Mouse (Mus musculus) E14TG2a.4 (cell line): ENCODE results near the gene Tubgcp2.
A peak's percentile ranks its signal among the peaks of the same experiment; 100 is the strongest.

Source experiments
- H3K27me3 ChIP-seq: 2 replicates; pipeline ENCODE4 v1.6.1; 2014; ENCODE audit warnings: low read length, control low read depth; ENCODE audit not compliant: insufficient read depth
- H3K36me3 ChIP-seq: 2 replicates; pipeline ENCODE4 v1.6.1; 2014; ENCODE audit warnings: low read length, control low read depth; ENCODE audit not compliant: insufficient read depth
- H3K4me1 ChIP-seq: replicated peaks from 2 replicates; pipeline ENCODE4 v1.6.1; 2014; ENCODE audit warnings: low read depth, low read length, control low read depth
- H3K4me3 ChIP-seq: replicated peaks from 2 replicates; pipeline ENCODE4 v1.5.1; 2014; ENCODE audit warnings: mild to moderate bottlenecking, low read length
- H3K9me3 ChIP-seq: 2 replicates; pipeline ENCODE4 v1.6.1; 2014; ENCODE audit warnings: low read length, control low read depth
- CTCF ChIP-seq: conservative IDR thresholded peaks from 2 replicates; pipeline ENCODE4 v1.5.1; 2014; ENCODE audit warnings: low read length
- NANOG ChIP-seq: IDR thresholded peaks from 2 replicates; pipeline ENCODE4 v1.6.1; 2014; ENCODE audit warnings: borderline replicate concordance, low read length, mixed read lengths
- POU5F1 ChIP-seq: IDR thresholded peaks from 2 replicates; pipeline ENCODE4 v1.6.1; 2014; ENCODE audit warnings: low read length, borderline replicate concordance

The Tubgcp2 gene

DNA sequence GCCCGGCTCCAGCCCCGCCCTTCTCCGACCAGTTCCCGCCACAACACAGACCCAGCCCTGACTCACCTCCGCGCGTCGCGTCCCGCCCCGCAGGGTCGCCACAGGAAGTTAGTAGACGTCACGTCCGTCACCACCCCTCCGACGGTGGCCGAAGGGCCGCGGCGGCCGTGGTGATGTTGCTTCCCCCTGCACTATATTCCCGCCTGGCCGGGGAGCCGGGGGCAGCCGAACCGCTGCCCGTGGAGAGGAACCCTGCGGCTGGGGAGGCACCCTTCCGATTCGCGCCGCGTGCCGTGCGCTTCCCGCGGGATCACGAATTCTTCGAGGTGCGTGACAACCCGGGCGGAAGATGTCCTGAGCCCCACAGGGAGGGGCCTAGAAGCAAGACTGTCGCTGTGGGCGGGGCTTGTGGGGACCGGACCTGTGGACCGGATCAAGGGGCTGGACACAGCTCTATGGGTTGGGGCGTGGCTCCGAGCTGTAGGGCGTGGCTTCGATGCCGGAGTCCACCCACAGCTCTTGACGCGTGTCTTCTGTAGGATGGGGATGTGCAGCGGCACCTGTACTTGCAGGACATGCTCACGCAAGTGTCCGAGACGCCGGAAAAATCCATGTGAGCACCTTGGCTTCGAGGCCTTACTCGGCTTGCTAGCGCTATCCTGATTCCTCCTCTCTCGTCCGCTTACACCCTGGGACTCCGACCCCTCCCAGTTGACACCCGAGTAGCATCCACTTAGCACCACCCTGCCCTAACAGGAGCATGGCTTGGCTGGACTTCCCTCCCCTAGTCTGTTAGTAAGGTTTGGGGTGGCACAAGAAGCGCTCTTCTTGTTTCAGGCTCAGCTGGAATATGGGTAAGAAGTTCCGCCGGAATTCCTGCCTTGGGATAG lies at the start of gene Tubgcp2, which contains the start of gene Zfp511:
Gene Tubgcp2 (minus strand): TSS at position 389 of the 890 bp plus-strand sequence.
Gene Zfp511 (plus strand): TSS at position 111 of the 890 bp plus-strand sequence.
- peaks cover 24% of the 10 kb centered on the region for H3K4me1 ChIP-seq
- peaks cover 72% of the 10 kb centered on the region for H3K36me3 ChIP-seq
- TF ChIP-seq NANOG (no peak), CTCF (no peak), POU5F1 (no peak)
- H3K9me3 ChIP-seq: peaks cover 22% of the 10 kb centered on the region; the same call in 1 of the 2 replicates
- no peaks in the 10 kb centered on the region for H3K27me3 ChIP-seq
- peak within 1 kb of the TSS; percentile 95 for H3K4me3 ChIP-seq

DNA sequence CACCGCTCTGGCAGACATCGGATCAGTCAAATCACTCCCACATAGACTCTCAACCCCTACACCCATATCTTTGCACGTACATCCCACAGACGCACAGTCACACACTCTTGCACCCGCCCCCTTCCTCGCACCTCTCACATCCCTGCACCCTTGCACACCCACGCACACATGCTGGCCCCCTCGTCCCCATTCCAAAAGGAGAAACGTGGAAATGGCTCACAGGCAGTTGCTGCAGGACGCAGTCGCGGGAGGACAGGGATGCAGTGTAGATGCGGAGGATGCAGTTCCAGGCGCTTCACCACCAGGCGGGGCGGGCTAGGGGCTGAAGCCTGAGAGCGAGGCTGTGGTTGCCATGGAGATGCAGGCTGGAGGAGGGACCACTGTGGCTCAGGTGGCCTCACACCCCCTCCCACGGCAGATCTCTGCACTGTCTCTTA lies 45.8 kb upstream of the Tubgcp2 start, which contains the start of gene Caly:
Gene Caly (minus strand): TSS at position 307 of the 437 bp plus-strand sequence.
- Histone ChIP-seq H3K27me3 (peaks cover 34% of the 10 kb centered on the region), H3K9me3 (no peaks in the 10 kb centered on the region), H3K4me1 (peaks cover 48% of the 10 kb centered on the region), H3K36me3 (no peaks in the 10 kb centered on the region), H3K4me3 (0 out of 2 replicates have a peak within 1 kb of the TSS, but pooled peaks have one; percentile 26)
- TF ChIP-seq POU5F1: no peak
- TF ChIP-seq CTCF: peak; percentile 42

DNA sequence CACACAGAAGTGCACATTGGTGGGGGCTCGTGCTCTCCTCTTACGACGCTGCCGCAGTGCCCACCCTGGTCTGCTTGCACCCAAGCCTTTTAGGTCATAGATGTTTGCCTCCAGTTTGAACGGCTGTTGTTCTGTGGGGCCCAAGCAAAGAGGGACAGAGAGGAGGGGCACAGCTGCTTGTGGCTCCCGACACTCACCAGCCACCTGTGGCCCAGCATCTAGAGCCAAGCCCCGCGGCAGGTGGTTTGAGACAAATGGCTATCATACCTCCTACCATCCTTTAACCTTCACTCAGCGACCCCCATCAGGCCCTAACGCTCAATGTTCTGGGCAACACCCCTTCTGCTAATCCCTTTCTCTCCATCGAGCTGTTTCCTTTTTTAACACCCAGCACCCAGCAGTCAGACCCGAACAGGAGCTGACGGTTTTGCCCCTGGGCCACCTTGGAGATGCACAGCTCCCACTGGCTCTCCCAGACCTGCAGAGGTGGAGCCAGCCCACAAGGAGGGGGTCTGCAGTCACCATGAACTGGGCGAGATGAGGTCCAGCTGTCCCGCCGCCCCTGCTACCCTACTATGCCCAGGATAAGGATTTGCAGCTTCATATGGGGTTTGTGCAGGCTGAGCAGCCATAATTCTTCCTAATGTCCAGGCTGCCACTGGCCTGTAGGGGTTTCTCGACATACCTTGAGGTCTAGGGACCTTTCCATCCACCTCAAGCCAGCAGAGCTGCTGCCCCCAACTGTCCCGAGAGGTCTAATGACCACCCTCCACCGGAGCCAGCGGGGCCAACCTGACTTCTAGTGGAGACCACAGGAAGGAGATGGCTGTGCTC lies 45.2 kb upstream of the Tubgcp2 start:
- no peaks in the 10 kb centered on the region for H3K36me3 ChIP-seq
- H3K4me3 ChIP-seq: 0 out of 2 replicates have a peak overlapping the region, but pooled peaks have one; percentile 26
- H3K27me3 ChIP-seq: peaks cover 34% of the 10 kb centered on the region
- peaks cover 50% of the 10 kb centered on the region for H3K4me1 ChIP-seq
- TF ChIP-seq CTCF (no peak), POU5F1 (no peak), NANOG (no peak)
- no peaks in the 10 kb centered on the region for H3K9me3 ChIP-seq

DNA sequence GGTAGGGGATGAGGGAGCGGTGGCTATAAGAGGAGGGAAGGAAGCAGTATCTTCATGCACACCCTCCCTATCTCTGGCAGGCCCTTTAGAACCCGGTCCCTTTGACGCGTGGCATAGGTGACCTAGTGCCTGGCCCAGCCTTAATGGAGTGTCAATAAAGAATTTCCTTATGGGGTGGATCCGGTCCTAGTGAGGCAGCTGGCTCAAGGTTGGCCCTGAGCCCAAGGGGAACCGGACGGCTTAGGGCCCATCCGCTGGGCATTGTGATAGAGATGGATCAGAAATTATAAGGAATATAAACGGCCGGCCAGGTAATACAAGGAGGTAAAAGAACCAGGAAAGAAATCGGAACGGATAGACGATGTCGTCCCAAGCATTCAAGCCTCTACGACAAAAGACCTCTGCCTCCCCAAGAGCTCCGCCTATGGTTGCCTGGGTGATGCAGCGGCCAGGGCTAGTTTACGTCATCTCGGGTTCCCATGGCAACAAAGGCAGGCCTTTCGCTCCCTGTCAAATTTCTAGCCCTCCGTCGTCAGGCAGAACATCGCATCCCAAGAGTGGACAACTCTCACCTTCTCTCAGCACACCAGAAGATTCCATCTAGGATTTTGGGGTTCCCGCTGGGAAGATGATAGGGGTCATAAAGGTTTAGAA lies 44.2 kb upstream of the Tubgcp2 start:
- Histone ChIP-seq H3K27me3 (peaks cover 34% of the 10 kb centered on the region), H3K9me3 (no peaks in the 10 kb centered on the region), H3K36me3 (no peaks in the 10 kb centered on the region), H3K4me1 (peaks cover 52% of the 10 kb centered on the region), H3K4me3 (0 out of 2 replicates have a peak overlapping the region, but pooled peaks have one; percentile 24)
- TF ChIP-seq POU5F1 (no peak), CTCF (no peak), NANOG (no peak)

DNA sequence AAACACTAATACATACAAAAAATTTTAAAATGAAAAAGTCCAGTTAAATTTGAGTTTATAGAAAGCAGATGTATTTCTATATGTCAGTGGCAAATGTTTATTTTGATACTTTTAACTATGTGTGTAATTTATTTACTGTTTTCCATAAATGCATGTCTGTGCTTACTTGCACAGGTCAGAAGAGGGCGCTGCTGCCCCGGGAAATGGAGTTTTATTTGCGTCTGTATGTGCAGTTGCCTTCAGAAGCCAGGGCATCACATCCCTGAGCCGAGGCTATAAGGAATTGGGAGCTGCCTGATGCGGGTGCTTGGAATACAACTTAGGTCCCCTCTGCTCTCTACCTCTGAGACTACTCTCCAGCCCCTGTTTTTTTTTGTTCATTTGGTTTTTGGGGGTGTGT lies 42.2 kb upstream of the Tubgcp2 start:
- peak; percentile 81 for TF ChIP-seq CTCF
- no peak for TF ChIP-seq POU5F1
- no peak for TF ChIP-seq NANOG
- no peak overlapping the region for H3K4me3 ChIP-seq
- peaks cover 52% of the 10 kb centered on the region for H3K4me1 ChIP-seq
- no peaks in the 10 kb centered on the region for H3K9me3 ChIP-seq
- H3K27me3 ChIP-seq: peaks cover 34% of the 10 kb centered on the region
- no peaks in the 10 kb centered on the region for H3K36me3 ChIP-seq

DNA sequence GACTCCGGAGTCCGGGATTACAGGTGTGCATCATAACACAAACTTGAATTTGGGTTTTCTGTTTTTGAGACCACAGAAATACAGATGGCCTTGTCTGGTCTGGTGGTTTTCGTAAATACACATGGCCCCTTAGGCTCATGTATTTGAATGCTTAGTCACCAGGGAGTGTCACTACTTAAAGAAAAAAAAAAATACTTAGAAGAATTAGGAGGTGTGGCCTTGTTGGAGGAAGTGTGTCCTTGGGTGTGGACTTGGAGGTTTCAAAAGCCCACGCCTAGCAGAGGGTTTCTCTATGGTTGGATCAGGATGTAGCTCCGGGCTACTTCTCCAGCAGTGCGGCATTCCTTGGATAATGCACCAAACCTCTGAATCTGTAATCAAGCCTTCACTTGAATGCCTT lies 41.2 kb upstream of the Tubgcp2 start:
- Histone ChIP-seq H3K27me3 (peaks cover 38% of the 10 kb centered on the region), H3K4me1 (peaks cover 48% of the 10 kb centered on the region), H3K9me3 (no peaks in the 10 kb centered on the region), H3K4me3 (no peak overlapping the region), H3K36me3 (no peaks in the 10 kb centered on the region)
- TF ChIP-seq POU5F1: no peak

DNA sequence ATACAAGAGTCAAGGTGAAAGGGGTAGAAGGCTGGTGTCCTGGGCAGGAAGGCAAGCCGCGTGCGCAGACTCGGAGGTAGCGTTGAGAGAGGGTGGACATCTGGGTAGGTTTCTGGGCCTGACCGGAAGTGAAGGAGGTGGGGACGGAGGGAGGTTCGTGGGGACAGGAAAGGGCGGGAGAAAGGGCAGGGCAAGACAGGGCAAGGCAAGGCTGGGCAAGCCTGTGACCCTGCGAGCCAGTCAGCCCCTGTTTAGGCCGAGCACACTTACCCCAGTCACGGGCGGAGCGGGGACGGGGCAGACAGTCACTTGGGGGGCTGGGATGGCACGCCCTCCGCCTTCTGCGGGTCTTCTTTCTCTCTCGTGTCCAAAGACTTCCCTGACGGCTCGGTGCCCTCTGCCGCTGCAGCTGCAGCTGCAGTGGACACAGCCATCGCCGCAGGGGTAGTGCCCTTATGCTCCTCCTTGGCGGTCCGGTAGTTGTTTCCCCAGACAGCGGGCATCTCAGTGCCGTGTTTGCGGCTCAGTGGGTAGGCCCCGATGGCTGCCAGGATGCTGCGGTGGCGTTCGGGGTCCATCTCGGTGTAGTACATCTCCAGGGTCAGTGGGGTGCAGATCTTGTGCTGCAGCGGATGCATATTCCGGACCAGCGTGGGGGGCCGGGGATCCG lies 33.7 kb upstream of the Tubgcp2 start:
- H3K9me3 ChIP-seq: no peaks in the 10 kb centered on the region
- TF ChIP-seq POU5F1 (no peak), NANOG (no peak), CTCF (no peak)
- H3K4me3 ChIP-seq: peak overlapping the region; percentile 75

More for the DNA sequence above, 33.7 kb upstream of the Tubgcp2 start:
- H3K27me3 ChIP-seq: peaks cover 55% of the 10 kb centered on the region
- H3K4me1 ChIP-seq: peaks cover 16% of the 10 kb centered on the region; the same call in 1 of the 2 replicates
- H3K36me3 ChIP-seq: no peaks in the 10 kb centered on the region
